Mouse (Mus musculus): ENCODE measurements around the gene Hmgb2.

The Hmgb2 gene

DNA sequence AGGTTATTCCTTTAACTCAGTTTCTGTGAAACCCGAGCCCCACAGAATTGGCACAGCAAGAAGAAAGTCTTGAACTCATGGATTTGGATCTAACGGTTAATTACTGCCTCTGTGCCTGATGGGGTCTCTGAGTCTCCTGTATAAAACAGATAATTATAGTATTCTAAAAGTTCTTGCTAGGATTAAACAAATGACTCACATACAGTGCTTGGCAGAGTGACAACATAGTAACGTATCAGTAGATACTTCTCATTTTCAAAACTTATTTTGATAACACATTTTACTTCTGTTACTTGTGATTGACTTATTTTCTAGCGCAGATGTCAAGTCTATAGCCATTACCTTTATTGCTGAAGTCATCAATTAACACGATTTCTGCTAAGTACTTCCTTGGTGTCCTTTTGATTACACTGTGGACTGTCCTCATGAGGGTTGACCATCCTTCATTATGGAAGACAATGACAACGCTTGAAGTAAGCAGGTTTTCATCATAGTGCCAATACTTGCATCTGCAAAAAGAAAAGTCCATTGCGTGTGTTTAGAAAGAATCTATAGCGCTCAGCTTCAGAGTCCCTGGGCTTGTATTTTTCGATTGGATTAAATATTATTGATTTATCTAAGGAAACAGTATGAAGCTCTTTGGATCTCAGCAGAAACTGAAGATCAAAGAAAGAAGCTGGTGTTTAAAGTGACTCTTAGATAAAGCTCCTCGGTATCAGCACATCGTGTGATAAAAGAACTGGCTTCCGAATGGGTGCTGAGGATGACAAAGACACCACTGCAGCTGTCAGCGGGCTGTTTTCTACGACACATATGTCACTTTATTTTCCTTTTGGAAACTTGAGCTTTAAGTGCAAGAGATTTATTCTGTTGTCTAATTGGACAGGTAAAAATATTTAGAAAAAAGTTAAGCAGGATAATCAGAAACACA lies 40.7 kb downstream of the Hmgb2 start:
- DNase-seq (ENCODE audit: low spot score in 2 of 2) = no peak

DNA sequence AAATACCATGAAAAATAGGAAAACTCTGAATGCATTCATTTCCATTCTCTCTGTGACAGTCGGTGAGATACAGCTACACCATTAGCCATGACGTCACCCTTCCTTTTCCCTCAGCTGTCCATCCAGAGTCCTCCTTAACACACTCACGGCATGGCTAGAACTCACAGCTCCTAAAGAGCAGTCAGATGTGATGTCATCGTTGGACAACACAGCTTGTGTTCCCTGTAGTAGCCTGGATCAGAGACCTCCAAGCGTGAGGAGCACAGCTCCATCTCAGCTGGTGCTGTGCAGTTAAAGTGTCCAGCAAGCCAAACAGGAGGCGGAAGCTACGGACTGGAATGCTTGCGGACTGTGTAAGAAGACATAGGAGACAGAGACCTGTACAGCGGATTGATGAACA lies 49.2 kb downstream of the Hmgb2 start:
- DNase-seq (ENCODE audit: low spot score in 2 of 2) = no peak

DNA sequence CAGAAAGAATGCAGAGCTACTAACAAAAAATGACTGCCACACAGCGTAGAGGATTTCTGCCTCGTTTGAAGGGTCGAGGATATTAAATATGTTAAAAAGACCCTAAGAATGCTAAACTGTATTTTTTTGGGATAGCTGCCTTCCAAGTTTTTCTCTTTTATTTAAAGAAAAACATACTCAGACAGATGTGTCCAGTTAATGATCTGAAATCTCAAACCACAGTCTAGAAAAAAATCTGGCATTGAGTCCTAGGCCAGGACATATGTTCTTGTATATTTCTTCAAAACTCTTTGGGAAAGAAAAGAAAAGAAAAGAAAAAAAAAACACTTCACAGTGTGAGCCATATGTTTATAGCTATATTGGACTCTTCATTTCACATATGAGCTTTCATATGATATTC lies 51.0 kb downstream of the Hmgb2 start:
- no peak for DNase-seq (ENCODE audit: low spot score in 2 of 2)

DNA sequence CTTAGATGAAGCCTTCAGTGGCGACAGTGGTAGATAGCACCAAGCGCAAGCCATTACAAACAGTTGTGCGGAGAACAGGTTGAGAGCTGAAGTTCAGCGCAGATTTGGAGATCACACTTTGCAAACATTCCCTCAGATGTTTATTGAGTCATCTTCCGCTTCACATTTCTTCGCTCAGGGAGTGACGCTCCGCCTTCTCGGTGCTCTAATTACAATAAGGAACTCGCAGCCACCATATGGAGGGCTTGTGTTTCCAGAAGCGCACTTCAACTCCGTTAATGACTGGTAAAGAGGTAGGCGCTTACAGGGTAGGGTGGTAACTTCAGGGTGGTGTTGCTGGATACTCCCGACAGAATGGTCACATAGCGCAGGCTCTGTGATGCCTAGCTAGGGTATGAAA lies 52.0 kb downstream of the Hmgb2 start:
- no peak for DNase-seq (ENCODE audit: low spot score in 2 of 2)

DNA sequence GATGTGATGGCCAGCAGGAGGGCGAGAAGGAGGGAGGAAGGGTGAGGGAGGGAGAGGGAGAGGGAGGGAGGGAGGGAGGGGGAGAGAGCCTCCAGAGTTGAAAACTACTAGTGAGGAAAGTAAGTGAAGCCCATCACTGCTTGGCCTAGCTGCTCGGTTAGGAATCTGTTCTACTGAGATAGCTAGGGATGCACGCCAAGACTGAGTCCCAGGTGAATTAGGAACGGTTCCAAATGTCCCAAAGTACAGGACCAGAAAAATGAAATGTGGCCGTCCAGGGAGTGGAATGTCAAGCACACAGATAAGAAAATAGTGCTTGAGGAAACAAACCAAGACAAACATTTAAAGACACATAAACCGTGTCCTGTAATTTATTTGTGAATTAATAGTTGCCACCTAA lies 53.3 kb downstream of the Hmgb2 start:
- no peak for DNase-seq (ENCODE audit: low spot score in 2 of 2)

Data from heart, adult 9 months (tissue).